Mouse (Mus musculus): ENCODE results near the gene Paqr7. TPM values are rescaled to one million over a fixed set of nuclear protein-coding genes. Genes with fewer than 3 reads are reported as not detected.

The Paqr7 gene
- polyA plus RNA-seq, 1 experiment: 146 TPM

DNA sequence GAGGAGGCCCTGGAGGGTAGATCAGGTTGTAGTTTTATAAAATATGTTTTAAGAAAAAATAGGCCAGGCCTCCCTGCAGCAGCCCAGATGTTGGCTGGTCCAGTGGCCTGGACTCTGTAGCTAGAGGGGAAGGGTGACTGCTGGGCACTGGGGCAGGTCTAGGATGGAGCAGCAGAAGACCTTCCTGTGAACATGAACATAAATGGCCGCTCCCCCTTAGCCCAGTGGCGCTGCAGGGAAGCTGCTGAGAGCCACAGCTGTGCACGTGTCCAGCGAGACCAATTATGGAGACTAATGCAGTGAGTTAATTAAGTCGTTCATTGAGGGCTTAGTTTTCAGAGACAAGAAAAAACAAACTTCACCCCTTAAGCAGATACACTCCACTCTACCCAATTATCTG, 29.3 kb downstream of the Paqr7 start:
- no peak overlapping the region for H3K4me3 ChIP-seq (replicated peaks; ENCODE audit: extremely low read depth, low read depth, low read length)
- 80% methylated on average over 5 of the region's 5 CpGs for WGBS
- no peaks in the 10 kb centered on the region for H3K4me1 ChIP-seq (ENCODE audit: control insufficient read depth, insufficient read depth, low read length)
- no peak for DNase-seq
- TF ChIP-seq POLR2A (IDR thresholded peaks at IDR 0.05; ENCODE audit: borderline replicate concordance, extremely low read depth, low read depth, low read length) (no peak), CTCF (IDR thresholded peaks at IDR 0.05; ENCODE audit: insufficient read depth, low read length) (no peak)

GRCm38 (mm10) chr4:134526220-134526619, 29.7 kb downstream of the Paqr7 start:
- no peak for DNase-seq
- Histone ChIP-seq H3K4me1 (ENCODE audit: control insufficient read depth, insufficient read depth, low read length) (no peaks in the 10 kb centered on the region), H3K4me3 (replicated peaks; ENCODE audit: extremely low read depth, low read depth, low read length) (no peak overlapping the region)
- 74% methylated on average over 5 of the region's 5 CpGs for WGBS
- TF ChIP-seq POLR2A (IDR thresholded peaks at IDR 0.05; ENCODE audit: borderline replicate concordance, extremely low read depth, low read depth, low read length) (no peak), CTCF (IDR thresholded peaks at IDR 0.05; ENCODE audit: insufficient read depth, low read length) (no peak)

DNA sequence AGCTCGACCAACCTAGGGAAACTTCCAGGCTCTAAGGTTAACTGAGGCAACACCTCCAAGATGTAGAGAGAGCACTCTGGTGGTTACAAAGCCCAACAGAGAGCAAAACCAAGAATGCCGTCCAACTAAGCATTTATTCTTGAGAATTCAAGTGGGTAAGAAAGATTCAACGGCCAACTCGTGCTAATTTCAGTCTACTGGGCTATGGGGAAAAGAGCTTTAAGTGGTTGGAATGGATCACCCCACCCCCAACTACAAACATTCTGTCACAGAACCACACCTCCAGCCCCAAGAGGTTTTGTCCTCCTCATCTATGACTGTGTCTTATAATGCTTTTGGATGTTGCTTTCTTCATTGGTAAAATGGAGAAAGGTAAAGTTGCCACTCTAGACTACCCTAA, 36.4 kb downstream of the Paqr7 start:
- Histone ChIP-seq H3K4me1 (ENCODE audit: control insufficient read depth, insufficient read depth, low read length) (no peaks in the 10 kb centered on the region; the same call in 1 of the 2 replicates), H3K4me3 (replicated peaks; ENCODE audit: extremely low read depth, low read depth, low read length) (no peak overlapping the region)
- 68% methylated on average over 4 of the region's 4 CpGs for WGBS
- no peak for DNase-seq
- TF ChIP-seq POLR2A (IDR thresholded peaks at IDR 0.05; ENCODE audit: borderline replicate concordance, extremely low read depth, low read depth, low read length) (no peak), CTCF (IDR thresholded peaks at IDR 0.05; ENCODE audit: insufficient read depth, low read length) (no peak)

DNA sequence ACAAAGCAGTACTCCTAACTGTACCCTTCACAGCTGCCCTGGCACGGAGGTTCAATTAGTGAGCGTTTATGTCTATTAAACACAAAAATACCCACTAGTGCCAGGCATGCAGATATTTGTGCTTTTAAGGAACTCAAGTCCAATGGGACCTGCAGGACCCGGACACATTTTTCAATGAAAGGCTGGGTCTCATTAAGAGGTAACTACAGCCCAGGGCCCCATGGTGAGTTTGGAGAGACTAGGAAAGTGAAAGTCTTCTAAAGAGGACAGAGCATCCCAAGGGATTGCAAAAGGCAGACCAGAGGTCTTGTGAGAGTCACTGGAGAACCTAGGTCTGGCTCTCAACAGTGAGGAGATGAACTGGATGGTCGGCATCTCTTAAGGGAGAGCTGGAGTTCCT, 36.9 kb downstream of the Paqr7 start:
- WGBS: 75% methylated on average over 4 of the region's 4 CpGs
- TF ChIP-seq POLR2A (IDR thresholded peaks at IDR 0.05; ENCODE audit: borderline replicate concordance, extremely low read depth, low read depth, low read length) (no peak), CTCF (IDR thresholded peaks at IDR 0.05; ENCODE audit: insufficient read depth, low read length) (no peak)
- no peak for DNase-seq
- Histone ChIP-seq H3K4me1 (ENCODE audit: control insufficient read depth, insufficient read depth, low read length) (no peaks in the 10 kb centered on the region; the same call in 1 of the 2 replicates), H3K4me3 (replicated peaks; ENCODE audit: extremely low read depth, low read depth, low read length) (no peak overlapping the region)

- peak overlapping the region; percentile 88 for H3K4me3 ChIP-seq (replicated peaks; ENCODE audit: extremely low read depth, low read depth, low read length)
- DNase-seq: peak; percentile 79
- TF ChIP-seq CTCF (IDR thresholded peaks at IDR 0.05; ENCODE audit: insufficient read depth, low read length) (no peak), POLR2A (IDR thresholded peaks at IDR 0.05; ENCODE audit: borderline replicate concordance, extremely low read depth, low read depth, low read length) (peak; percentile 35; the same call in 1 of the 2 replicates)
- WGBS: under 1% methylated on average over 55 of the region's 57 CpGs
- H3K4me1 ChIP-seq (ENCODE audit: control insufficient read depth, insufficient read depth, low read length): no peaks in the 10 kb centered on the region; the same call in 1 of the 2 replicates
Observed at GRCm38 (mm10) chr4:134534124-134534886, 37.8 kb downstream of the Paqr7 start.

GRCm38 (mm10) chr4:134534932-134535786, 38.7 kb downstream of the Paqr7 start, which contains the start of gene Mtfr1l:
Gene Mtfr1l (minus strand): TSS chr4:134535387.
- WGBS: under 1% methylated on average over 71 of the region's 71 CpGs
- no peak for TF ChIP-seq CTCF (IDR thresholded peaks at IDR 0.05; ENCODE audit: insufficient read depth, low read length)
- TF ChIP-seq POLR2A (IDR thresholded peaks at IDR 0.05; ENCODE audit: borderline replicate concordance, extremely low read depth, low read depth, low read length): peak; percentile 62
- Histone ChIP-seq H3K4me1 (ENCODE audit: control insufficient read depth, insufficient read depth, low read length) (no peaks in the 10 kb centered on the region; the same call in 1 of the 2 replicates), H3K4me3 (replicated peaks; ENCODE audit: extremely low read depth, low read depth, low read length) (peak within 1 kb of the TSS; percentile 88)
- peak; percentile 99 for DNase-seq

DNA sequence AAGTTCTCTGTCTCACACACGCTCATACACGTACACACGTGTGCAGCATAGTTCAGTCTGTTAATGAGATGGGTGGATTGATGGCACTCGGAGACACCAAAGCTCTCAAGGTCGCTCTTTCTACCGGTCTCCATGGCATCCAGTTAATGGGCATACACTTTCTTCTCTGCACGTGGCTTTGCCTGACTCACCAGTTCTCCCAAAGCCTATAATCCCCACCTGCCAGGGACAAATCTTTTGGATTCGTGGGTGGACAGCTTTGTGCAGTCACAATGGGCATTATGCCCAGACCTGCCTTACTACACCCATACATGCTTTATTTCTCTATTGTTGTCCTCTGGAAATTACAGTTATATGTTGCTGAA, 39.3 kb downstream of the Paqr7 start:
- no peak for TF ChIP-seq CTCF (IDR thresholded peaks at IDR 0.05; ENCODE audit: insufficient read depth, low read length)
- TF ChIP-seq POLR2A (IDR thresholded peaks at IDR 0.05; ENCODE audit: borderline replicate concordance, extremely low read depth, low read depth, low read length): no peak
- no peaks in the 10 kb centered on the region; the same call in 1 of the 2 replicates for H3K4me1 ChIP-seq (ENCODE audit: control insufficient read depth, insufficient read depth, low read length)
- H3K4me3 ChIP-seq (replicated peaks; ENCODE audit: extremely low read depth, low read depth, low read length): peak overlapping the region; percentile 59
- DNase-seq: no peak
- 2% methylated on average over 8 of the region's 8 CpGs for WGBS

- no peak for TF ChIP-seq POLR2A (IDR thresholded peaks at IDR 0.05; ENCODE audit: borderline replicate concordance, extremely low read depth, low read depth, low read length)
- no peak for TF ChIP-seq CTCF (IDR thresholded peaks at IDR 0.05; ENCODE audit: insufficient read depth, low read length)
- DNase-seq: no peak
- Histone ChIP-seq H3K4me3 (replicated peaks; ENCODE audit: extremely low read depth, low read depth, low read length) (no peak overlapping the region), H3K4me1 (ENCODE audit: control insufficient read depth, insufficient read depth, low read length) (no peaks in the 10 kb centered on the region; the same call in 1 of the 2 replicates)
- 85% methylated on average over 10 of the region's 10 CpGs for WGBS
Observed at GRCm38 (mm10) chr4:134538997-134539580, 42.6 kb downstream of the Paqr7 start.

DNA sequence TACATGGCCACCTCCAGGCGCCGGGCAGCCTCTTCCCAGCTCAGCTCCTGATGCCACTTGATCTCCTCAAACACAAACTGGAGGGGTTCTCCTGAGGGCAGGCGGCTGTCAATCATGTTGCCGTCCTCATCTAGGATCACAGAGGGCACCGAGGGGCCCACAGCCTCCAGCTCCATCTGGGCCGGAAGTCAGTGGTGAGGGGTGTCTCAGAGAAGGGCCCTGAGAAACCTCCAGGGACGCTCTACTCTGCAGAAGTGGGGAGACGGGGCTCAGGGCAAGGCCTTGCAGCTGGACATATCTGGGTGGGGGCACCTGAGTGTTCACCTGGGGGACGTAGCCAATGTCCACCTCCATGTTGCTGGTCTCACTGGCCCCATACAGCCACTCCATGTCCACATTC, 46.2 kb downstream of the Paqr7 start:
- 95% methylated on average over 9 of the region's 9 CpGs for WGBS
- H3K4me3 ChIP-seq (replicated peaks; ENCODE audit: extremely low read depth, low read depth, low read length): no peak overlapping the region
- TF ChIP-seq POLR2A (IDR thresholded peaks at IDR 0.05; ENCODE audit: borderline replicate concordance, extremely low read depth, low read depth, low read length) (no peak), CTCF (IDR thresholded peaks at IDR 0.05; ENCODE audit: insufficient read depth, low read length) (no peak)
- peaks cover 3% of the 10 kb centered on the region; the same call in 1 of the 2 replicates for H3K4me1 ChIP-seq (ENCODE audit: control insufficient read depth, insufficient read depth, low read length)
- DNase-seq: no peak

Data from lung, adult 2 months (tissue).